Mouse (Mus musculus): ENCODE results near the gene Sptssb. TPM values are rescaled to one million over a fixed set of nuclear protein-coding genes. Genes with fewer than 3 reads are reported as not detected.

The Sptssb gene
- total and polyA plus RNA-seq, 3 experiments: not detected

GRCm38 (mm10) chr3:69799096-69799495 is 60.6 kb downstream of the Sptssb start:
- DNase-seq (ENCODE audit: low read depth, low spot score): no peak
- H3K9ac ChIP-seq (ENCODE audit: control insufficient read depth, low read depth, low read length, poor library complexity, severe bottlenecking): no peak overlapping the region
- H3K79me2 ChIP-seq (ENCODE audit: control insufficient read depth, insufficient read depth, low read length, poor library complexity): no peaks in the 10 kb centered on the region
- TF ChIP-seq MAFK (IDR thresholded peaks at IDR 0.05; ENCODE audit: borderline replicate concordance, low read depth, low read length): no peak
- TF ChIP-seq UBTF (IDR thresholded peaks at IDR 0.05; ENCODE audit: borderline replicate concordance, insufficient read depth, low read depth, low read length): no peak
- TF ChIP-seq POLR2AphosphoS2 (IDR thresholded peaks at IDR 0.05; ENCODE audit: low read length): no peak
- TF ChIP-seq CTCF (IDR thresholded peaks at IDR 0.05 in 2 of 3, conservative IDR thresholded peaks at IDR 0.05 in 1 of 3; ENCODE audit: control insufficient read depth in 1 of 3, insufficient read depth in 1 of 3, low read depth in 2 of 3, low read length in 3 of 3, poor library complexity in 1 of 3, severe bottlenecking in 1 of 3): no peak
- no peak for TF ChIP-seq ZC3H11A (IDR thresholded peaks at IDR 0.05; ENCODE audit: low read depth, low read length)
- H3K4me1 ChIP-seq (ENCODE audit: control insufficient read depth in 1 of 2, insufficient read depth in 2 of 2, low read length in 2 of 2): no peaks in the 10 kb centered on the region
- H3K36me3 ChIP-seq (ENCODE audit: control insufficient read depth in 1 of 2, insufficient read depth in 2 of 2, low read length in 2 of 2): no peaks in the 10 kb centered on the region
- H3K27ac ChIP-seq (ENCODE audit: control insufficient read depth, low read depth, low read length): no peak overlapping the region
- H3K27me3 ChIP-seq (ENCODE audit: control insufficient read depth in 1 of 2, insufficient read depth in 2 of 2, low read length in 2 of 2): peaks cover 0 to 2% of the 10 kb centered on the region in 2 experiments; a peak in 2 of 4 replicates
- H3K9me3 ChIP-seq (replicated peaks; ENCODE audit: insufficient read depth, low read length): no peaks in the 10 kb centered on the region
- no peak overlapping the region for H3K4me3 ChIP-seq (ENCODE audit: control insufficient read depth in 1 of 2, insufficient read depth in 1 of 2, low read depth in 2 of 2, low read length in 2 of 2)

GRCm38 (mm10) chr3:69797969-69798368 is 61.8 kb downstream of the Sptssb start:
- H3K4me1 ChIP-seq (ENCODE audit: control insufficient read depth in 1 of 2, insufficient read depth in 2 of 2, low read length in 2 of 2): no peaks in the 10 kb centered on the region
- TF ChIP-seq ELF1 (IDR thresholded peaks at IDR 0.05; ENCODE audit: low read depth, low read length) (no peak), MAZ (IDR thresholded peaks at IDR 0.05; ENCODE audit: low read depth, low read length) (no peak), SIN3A (IDR thresholded peaks at IDR 0.05; ENCODE audit: low read length) (no peak), EP300 (IDR thresholded peaks at IDR 0.05; ENCODE audit: low read depth in 1 of 2, low read length in 2 of 2) (no peak), RCOR1 (IDR thresholded peaks at IDR 0.05; ENCODE audit: low read depth, low read length) (no peak), NRF1 (IDR thresholded peaks at IDR 0.05; ENCODE audit: insufficient read depth, low read depth, low read length, poor library complexity, severe bottlenecking) (no peak), ZNF384 (IDR thresholded peaks at IDR 0.05; ENCODE audit: low read depth, low read length) (no peak), E2F4 (IDR thresholded peaks at IDR 0.05; ENCODE audit: borderline replicate concordance, low read depth, low read length) (no peak), POLR2A (IDR thresholded peaks at IDR 0.05; ENCODE audit: control insufficient read depth in 1 of 2, insufficient read depth in 1 of 2, low read depth in 1 of 2, low read length in 2 of 2, poor library complexity in 1 of 2) (no peak), ZKSCAN1 (IDR thresholded peaks at IDR 0.05; ENCODE audit: low read depth, low read length) (no peak), UBTF (IDR thresholded peaks at IDR 0.05; ENCODE audit: borderline replicate concordance, insufficient read depth, low read depth, low read length) (no peak), CTCF (IDR thresholded peaks at IDR 0.05 in 2 of 3, conservative IDR thresholded peaks at IDR 0.05 in 1 of 3; ENCODE audit: control insufficient read depth in 1 of 3, insufficient read depth in 1 of 3, low read depth in 2 of 3, low read length in 3 of 3, poor library complexity in 1 of 3, severe bottlenecking in 1 of 3) (no peak), MXI1 (IDR thresholded peaks at IDR 0.05; ENCODE audit: low read depth, low read length) (no peak), POLR2AphosphoS5 (IDR thresholded peaks at IDR 0.05; ENCODE audit: borderline replicate concordance, low read depth, low read length) (no peak), CHD2 (IDR thresholded peaks at IDR 0.05; ENCODE audit: low read length) (no peak), JUND (IDR thresholded peaks at IDR 0.05; ENCODE audit: low read depth, low read length) (no peak), TAL1 (IDR thresholded peaks at IDR 0.05; ENCODE audit: low read length) (no peak), ZMIZ1 (IDR thresholded peaks at IDR 0.05; ENCODE audit: low read depth, low read length) (no peak), ZC3H11A (IDR thresholded peaks at IDR 0.05; ENCODE audit: low read depth, low read length) (no peak)
- H3K79me2 ChIP-seq (ENCODE audit: control insufficient read depth, insufficient read depth, low read length, poor library complexity): no peaks in the 10 kb centered on the region
- H3K9me3 ChIP-seq (replicated peaks; ENCODE audit: insufficient read depth, low read length): no peaks in the 10 kb centered on the region
- H3K27ac ChIP-seq (ENCODE audit: control insufficient read depth, low read depth, low read length): no peak overlapping the region
- H3K4me3 ChIP-seq (ENCODE audit: control insufficient read depth in 1 of 2, insufficient read depth in 1 of 2, low read depth in 2 of 2, low read length in 2 of 2): no peak overlapping the region
- H3K36me3 ChIP-seq (ENCODE audit: control insufficient read depth in 1 of 2, insufficient read depth in 2 of 2, low read length in 2 of 2): no peaks in the 10 kb centered on the region
- DNase-seq (ENCODE audit: low read depth, low spot score): no peak
- peaks cover 0 to 2% of the 10 kb centered on the region in 2 experiments; a peak in 2 of 4 replicates for H3K27me3 ChIP-seq (ENCODE audit: control insufficient read depth in 1 of 2, insufficient read depth in 2 of 2, low read length in 2 of 2)
- no peak overlapping the region for H3K9ac ChIP-seq (ENCODE audit: control insufficient read depth, low read depth, low read length, poor library complexity, severe bottlenecking)
